Mouse (Mus musculus) 3T3-L1 (cell line): ENCODE data around the gene Kazn.

Experiments
- DNase-seq: peaks from one replicate; pipeline ENCODE4 v3.0.0-alpha.2; 2015; ENCODE audit warnings: low read depth, low spot score

Gene Kazn

DNA sequence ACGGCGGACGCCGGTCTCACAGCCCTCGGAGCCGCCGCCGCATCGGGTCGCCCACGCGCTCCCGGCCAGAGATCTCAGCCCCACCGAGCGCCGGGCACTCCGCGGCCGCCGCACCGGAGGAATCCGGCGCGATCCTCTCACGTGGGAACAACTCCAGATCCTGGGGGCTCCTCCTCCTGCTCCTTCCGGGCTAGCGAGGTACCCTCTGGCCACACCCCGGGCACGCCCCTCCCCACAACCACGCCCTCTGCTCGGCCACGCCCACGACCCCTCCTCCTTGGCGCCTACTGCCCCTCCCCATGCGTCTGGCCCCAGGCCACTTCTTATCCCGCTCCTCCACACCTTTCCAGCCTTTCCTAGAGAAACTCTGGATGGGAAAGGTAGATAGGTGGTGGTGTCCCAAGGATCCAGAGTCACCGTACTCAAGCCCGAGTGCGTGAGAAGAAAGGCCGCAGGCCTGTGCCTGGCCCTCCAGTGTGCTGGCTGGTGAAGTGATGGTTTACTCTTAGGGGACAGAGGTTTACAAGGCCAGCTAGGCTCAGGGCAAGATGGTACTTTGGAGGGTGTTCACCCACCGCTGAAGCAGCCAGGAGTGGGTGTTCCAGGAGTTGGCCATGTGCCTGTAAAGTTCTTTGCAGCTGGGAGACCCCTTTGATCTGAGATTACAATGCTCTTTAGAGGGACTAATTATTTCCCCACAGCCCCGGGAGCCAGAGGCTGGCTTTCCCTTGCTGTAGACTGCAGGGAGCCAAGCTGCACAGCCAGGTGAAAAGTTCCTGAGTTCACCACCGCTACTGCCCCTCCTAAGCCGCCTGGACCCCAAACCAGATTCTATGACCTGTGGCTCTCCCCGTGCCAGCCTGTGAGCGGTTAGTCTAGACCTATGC is at the start of gene Kazn:
Gene Kazn (minus strand): TSS at position 162 of the 887 bp plus-strand sequence.
- no peak for DNase-seq

DNA sequence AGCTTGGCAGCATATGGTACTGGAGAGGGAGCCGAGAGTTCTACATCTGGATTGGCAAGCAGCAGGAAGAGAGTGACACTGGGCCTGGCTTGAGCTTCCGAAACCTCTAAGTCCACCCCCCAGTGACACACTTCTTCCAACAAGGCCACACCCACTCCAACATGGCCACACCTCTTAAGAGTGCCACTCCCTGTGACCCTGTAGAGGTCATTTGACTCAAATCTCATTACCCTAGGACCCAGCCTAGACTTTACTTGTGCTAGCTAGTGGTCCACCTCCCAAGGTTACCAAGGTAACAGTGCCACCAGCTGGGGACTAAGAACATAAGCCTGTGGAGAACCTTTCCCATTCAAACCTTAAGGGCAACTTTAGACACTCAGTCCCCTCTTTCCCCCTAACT is 46.3 kb upstream of the Kazn start:
- no peak for DNase-seq

DNA sequence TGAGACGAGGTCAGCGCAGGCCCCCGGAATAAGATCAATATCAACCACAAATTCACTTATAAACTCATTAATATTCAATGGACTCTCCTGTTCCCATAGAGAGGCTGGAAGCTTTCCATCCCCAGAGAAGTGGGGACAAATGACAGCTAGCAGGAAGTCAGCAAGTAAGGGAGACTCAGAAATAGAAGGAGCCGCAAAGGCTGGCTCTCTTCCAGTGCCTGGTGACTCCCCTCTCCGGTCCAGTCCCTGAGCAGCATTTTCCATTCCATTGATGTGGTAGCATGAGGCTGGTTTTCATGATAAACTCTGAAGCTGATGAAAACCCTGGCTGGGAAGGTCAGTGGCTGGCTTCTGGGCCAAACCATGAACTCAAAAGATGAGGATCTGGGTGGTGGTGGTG is 44.7 kb upstream of the Kazn start:
- DNase-seq, result no peak

DNA sequence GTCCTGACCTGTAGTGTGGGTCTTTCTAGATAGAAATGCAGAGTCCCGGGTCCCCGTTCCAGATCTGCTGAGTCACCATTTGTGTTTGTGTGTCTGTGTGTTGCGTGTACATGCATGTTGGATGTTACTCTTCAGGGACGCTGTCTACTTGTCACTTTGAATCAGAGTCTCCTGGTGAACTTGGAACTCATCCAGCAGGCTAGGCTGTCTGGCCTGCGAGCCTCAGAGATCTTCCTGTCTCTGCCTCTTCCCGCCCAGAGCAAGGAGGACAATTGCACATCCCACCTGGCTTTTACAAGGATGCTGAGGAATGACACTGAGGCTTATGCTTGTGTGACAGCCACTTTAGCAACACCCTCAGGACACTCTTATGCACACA is 39.0 kb upstream of the Kazn start:
- DNase-seq, result no peak

DNA sequence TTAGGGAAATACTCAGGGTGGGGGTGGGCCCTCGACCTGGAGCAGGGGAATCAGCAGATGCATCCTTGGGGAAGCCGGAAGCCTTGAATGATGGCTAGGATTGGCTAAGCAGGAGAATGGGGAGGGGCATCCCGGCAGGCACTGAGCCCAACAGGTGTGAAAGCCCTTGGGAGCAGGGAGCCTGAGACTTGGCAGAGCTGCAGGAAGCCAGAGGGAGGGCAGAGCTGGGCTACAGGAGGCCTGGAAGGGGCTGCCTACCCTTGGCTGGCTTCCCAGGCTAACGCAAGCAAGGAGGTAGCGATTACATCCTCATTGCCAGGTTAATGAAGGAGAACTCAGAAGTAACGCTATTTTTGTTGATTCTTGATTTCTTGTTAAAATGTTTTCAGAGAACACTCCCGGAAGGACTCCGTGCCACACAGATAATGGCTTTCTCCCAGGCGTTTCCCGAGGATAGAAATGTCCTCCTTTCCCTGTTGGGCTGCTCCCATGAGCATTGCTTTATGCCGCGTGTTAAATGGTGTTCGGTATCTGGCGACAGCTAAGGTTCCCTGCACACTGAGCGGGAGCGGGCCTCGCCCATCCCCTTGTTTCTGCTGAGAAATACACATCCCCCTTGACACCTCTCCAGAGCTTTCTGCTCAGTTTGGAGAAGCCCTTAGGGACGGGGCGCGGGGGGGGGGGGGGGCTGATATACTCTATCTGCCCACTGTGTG is 38.4 kb upstream of the Kazn start:
- no peak for DNase-seq

DNA sequence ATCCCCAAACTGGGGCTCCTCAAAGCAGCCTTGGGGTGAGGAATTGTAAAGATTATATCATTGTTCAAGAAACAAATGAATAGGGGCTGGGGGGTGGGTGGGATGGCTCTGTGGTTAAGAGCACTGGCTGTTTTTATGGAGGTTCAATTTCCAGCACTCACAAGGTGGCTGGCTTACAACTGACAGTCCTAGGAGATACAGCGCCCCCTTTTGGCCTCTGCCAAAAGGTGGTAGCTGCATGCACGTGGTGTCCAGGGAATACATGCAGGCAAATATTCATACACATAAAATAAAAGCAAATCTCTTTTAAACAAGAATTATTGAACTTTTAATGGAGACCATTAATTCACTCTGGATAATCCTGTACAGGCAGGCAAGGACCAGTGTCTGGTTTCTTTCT is 36.0 kb upstream of the Kazn start:
- DNase-seq, result no peak

DNA sequence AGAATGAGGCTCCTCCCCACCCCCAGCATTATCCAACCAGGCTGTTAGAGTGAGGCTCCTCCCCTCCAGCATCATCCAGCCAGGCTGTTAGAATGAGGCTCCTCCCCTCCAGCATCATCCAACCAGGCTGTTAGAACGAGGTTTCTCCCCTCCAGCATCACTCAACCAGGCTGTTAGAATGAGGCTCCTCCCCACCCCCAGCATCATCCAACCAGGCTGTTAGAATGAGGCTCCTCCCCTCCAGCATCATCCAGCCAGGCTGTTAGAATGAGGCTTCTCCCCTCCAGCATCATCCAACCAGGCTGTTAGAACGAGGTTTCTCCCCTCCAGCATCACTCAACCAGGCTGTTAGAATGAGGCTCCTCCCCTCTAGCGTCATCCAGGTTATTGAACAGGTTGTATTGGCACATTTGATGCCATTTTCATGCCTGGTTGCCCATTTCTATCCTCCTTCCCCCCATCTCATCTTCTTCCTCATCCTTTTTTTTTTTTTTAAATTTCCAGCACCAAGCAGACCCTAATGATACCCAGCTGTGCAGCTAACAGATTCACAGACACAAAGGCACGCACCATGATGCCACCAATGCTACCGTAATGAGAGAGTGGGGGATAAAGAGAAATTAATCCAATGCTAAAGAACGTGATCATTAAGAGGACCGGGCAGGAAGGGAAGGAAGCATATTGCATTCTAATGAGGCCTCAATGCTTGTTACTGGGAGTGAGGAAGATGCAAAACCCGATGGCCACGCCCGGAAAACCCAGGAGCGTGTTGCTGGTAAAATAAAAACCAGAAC is 35.4 kb upstream of the Kazn start:
- DNase-seq, result no peak

DNA sequence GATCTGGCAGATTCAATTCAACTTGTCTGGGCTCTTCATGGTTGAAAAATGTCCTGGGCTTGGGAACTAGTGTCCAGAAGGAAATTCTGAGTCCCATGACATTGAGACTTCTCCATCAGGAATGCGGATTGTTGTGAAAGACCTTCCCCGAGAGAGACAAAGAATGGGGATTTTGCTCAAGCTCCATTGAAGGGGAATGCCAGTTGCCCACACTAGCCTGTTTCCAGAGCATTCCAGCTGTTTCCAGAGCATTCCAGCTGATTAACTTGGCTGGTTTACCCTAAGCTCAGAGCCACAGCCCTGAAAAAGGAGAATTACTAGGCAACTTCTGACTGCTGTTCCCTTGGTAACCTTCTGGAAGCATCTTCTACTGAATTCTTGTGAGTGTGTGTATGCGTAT is 32.3 kb upstream of the Kazn start:
- DNase-seq, result no peak

DNA sequence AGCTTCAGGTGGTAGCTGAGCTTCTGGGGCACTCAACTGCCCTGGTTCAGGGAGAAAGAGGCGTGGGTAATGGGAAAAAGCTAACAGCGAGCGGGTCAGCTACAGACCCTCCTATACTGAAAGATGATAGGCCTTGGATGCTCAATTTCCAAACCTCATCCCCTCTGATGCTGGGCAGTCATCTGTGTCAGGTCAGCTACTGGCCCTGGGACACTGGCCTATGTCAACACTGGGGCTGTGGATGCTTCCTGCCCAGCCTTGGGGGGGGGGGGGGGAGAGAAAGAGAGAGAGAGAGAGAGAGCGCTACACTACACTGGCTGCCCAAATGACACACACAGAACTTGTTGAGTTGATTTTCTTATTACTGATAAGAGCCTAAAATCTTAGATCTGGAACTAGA is 28.6 kb upstream of the Kazn start:
- no peak for DNase-seq

DNA sequence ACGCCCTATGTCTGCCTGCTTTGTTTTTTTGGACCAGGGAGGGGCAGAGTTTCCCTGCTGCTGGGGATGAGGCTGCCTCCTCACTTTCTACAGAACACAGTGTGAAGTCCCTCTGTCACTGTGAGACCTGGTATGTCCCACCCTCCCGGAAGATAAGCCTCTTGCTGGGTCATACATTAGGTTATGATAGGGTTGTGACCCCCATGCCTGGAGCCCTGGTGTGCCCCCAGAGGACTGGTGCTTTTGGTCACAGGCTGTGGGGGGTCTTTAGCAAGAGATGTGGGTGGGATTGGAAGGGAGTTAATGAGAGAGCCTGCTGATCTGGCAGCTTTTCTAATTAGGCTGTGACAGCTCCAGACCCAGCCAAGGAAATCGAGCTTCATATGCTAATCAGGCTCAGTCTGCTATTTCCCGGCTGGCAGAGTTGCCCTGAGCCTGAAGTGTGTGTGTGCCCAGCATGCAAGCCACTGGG is 28.2 kb upstream of the Kazn start:
- no peak for DNase-seq

DNA sequence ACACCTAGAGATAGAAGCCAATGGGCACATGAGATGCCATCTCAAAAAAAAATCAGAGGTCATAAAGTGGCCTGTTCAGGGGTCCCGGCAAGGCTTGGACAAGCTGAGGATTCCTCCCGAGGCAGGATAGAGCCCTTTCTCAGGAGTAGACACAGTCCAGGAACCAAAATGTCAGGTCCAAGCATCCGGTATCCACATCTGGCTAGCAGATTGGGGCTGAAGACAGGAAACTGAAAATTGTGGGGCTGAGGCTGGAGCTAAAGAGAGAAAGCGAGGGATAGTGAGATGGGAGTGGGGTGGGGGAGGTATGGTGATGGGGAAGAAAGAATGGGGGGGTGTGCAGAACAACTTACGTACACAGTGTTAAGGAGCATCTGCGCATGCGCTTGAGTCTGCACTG is 25.1 kb upstream of the Kazn start:
- DNase-seq, result no peak

DNA sequence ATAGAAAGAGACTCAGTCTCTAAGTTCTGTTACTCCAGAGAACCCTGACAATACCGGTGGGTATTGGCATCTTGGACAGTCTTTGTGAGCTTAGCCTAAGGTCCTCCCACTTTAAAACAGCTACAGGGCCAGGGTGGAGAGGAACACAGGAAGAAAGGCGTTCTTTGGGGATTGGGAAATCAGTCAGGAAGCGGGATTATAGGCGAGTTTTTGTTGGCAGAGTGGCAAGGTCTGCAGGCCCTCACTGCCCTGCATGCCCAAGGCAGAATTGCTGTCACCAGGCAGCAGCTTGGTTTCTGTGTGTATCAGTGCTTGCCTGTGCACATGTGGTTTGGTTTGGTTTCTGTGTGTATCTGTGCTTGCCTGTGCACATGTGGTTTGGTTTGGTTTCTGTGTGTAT is 22.5 kb upstream of the Kazn start:
- no peak for DNase-seq

DNA sequence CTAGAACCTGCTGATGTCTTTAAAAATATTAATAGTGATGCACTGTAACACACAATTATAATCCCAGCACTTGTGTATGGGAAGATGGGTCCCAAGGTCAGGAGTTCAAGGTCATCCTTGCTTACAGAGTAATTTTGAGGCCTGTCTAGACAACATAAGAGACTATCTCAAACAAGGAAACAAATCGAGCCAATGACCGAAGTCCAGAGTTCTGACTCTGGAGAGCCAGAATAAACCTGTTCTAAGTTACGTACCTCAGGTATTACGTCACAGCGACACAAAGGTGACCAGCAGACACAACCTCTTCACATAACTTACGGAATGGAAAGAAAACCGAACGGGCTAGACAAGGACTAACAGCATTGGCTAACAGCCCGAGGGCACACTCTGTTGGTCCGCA is 19.5 kb upstream of the Kazn start:
- DNase-seq, result no peak

DNA sequence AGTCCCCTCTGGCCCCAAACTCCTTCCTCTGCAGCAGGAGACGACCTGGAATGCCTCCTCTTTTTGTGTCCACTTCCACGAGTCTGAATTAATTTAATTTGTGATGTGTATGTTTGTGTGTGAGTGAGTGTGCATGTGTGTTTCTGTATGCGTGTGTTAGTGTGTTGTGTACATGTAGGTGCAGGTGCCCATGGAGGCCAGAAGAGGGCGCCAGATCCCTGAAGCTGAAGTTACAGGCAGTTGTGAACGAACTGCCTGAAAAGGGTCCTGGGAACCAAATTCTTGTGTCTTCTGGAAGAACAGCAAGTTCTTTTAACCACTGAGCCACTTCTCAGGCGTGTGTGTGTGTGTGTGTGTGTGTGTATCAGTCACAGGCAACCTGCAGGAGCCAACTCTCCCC is 14.9 kb upstream of the Kazn start:
- no peak for DNase-seq

DNA sequence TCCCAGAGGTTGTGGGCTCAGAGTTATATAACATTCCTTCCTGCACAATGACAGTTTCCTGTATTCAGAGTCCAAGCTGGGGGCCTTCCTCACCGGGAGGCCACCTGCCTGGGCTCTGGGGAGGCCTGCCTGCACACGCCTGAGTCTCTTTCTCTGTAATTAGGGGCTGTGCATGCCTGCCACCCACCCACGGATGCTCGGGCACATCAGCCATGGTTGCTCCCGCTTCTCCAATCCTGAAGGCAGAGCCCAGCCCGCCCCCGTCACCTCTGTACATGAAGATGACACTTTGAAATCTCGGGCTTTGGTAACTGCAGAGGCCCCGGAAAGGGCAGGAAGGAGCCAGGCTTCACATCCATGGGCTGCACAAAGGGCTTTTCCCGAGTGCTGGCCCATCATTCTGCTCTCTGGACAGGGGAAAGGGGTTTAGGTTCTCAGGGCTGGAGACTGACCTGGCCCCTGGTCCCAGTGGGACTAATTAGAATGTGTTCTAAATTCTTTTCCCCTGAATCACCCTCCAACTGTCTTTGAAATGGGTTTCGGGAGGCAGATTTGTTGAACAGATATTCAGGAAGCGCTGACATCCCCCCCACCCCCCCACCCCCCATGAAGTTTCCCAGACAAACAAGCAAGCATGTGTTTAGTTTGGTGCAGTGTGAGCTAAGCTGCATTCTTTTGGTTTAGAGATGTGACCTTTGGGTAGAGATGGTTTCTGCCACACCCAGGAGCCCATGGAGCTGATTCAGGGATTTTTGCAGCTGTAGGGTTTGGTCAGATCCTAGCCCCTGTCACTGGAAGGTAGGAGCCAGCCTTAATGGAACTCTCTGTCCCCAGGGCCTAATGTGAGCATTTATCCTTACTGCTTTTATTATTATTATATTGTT is 12.5 kb upstream of the Kazn start:
- DNase-seq, result no peak

DNA sequence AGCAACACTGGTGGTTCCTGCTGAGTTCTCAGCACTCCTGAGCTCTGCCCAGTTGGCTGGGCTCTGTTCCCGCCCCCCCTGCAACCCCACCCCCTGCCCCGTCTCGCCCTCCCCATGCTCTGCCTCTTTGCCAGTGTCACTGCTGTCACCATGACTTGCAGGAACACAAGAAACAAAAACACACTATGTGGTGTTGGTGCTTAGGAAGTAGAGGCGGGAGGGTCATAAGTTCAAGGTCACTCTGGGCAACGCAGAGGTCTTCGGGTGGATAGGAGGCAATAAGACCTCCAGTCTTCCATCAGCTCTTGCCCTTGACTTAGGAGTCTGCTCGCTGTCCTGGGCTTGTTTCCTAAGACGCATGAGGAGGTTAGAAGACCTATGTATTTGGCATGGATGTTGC is 10.9 kb upstream of the Kazn start:
- DNase-seq, result no peak

DNA sequence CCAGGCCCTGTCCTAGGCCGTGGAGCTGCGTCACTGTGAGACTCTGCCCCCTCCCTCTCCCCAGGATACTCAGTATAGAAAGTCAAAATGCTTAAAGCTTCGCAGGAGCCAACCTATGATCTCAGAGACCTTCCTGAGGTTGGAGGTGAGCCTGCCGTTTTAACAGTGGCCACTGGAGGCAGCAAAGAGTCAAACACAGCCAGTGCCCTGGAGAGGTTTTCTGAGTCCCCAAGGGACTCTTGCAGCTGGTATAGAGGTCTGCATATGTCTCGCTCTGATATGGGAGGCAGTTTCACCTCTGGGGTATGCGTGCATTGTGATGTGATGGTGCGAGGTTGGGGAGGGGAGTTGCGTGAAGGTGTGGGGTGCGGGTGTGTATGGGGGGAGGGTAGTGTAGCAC is 10.2 kb upstream of the Kazn start:
- peak; percentile 3 for DNase-seq

DNA sequence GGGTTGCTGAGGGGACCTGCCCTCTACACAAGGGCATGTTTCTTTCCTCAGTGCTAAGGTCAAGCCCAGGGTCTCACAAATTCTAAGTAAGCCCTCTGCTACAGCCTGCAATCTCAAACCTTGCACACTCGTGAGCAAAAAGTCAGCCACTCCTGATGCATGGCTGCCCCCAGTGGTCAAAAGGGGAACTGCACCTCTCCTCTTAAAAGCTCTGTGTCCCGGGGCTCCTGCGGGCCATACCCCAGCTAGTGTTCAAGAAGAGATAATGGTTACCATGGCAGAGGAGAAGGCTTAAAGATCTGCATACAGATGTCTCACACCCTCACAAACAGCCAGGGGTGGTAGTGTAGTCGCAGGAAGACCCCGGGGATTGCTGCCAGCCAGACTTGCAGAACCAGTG is 9.2 kb upstream of the Kazn start:
- peak; percentile 26 for DNase-seq

DNA sequence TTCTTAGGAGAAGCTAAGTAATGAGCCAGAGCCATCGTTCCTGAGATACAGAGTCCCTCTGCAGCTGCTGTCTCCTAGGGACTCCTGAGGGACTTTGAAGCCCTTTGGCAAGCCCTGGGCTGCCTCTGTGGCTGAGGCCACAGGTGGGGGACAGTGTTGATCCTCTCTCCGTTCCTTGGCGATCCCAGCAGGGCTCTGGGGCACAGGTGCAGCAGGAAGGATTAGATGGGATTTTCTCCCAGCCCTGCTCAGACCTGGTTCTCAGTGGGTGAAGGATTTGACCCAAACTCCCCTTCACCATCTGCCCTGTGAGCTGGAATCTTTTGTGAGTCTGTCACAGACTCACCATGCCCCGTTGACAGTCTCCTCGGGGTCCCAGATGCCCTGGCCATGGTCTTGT is 7.5 kb upstream of the Kazn start:
- DNase-seq, result no peak

DNA sequence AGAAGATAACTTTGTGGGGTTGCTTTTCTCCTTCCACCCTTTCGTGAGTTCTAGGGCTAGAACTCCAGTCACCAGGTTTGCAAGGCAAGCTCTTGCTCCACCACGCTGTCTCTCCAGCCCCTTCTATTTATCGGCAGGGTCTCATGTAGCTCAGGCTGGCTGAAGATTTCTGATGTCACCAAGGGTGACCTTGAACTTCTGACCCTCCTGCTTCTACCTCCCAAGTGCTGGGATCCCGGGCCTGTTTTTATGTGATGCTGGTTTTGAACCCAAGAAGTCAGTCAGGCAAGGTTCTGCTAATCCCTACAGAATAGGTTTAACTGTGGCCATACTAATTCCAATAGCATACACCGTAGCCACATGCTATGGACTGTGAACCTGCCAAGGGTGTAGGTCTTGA is 5.4 kb upstream of the Kazn start:
- no peak for DNase-seq

DNA sequence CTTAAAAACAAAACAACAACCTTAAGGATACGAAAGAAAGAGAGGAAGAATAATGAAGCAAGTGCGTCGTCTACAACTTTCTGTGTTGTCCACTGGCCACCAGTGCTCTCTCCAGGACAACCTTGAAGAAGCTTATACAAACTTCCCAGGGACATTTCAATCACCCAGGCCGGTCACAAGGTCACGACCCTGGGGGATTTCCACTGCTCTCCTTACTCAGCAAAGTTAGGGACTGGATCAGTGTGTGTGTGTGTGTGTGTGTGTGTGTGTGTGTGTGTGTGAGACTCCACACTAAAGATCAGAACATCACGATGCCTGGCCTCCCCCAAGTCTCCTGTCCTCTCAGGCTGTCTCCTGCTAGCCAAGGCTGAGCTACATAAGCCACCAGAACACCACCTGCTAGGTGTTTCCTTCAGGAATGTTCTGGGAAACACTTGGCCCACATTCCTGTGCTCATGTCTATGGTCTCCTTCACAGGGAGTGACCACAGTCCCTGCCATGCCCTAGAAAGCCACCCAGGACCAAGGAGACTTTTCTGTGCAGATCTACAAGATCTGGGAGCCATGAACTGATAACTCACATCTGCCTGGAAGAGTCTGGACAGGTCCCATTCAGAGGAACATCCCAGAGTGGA is 3.7 kb upstream of the Kazn start:
- no peak for DNase-seq
